Mouse (Mus musculus): Measurements from ENCODE around the gene Prss46. TPM values are rescaled to one million over a fixed set of nuclear protein-coding genes. Genes with fewer than 3 reads are reported as not detected.

The Prss46 gene
- total and polyA plus RNA-seq, 2 experiments from 2014 or later = not detected

DNA sequence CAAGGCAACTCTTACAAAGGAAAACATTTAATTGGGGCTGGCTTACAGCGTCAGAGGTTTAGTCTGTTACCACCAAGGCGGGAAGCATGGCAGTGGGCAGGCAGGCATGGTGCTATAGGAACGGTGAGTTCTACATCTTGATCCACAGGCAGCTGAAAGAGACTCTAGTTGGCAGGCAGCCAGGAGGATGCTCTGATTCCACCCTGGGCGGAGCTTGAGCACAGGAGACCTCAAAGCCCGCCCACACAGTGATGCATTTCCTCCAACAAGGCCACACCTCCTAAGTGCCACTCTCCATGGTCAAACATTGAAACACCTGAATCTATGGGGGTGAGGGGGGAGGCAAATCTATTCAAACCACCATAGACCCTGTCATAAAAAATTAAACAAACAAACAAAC lies 11.3 kb upstream of the Prss46 start:
- 65% methylated on average over 5 of the region's 5 CpGs for WGBS

DNA sequence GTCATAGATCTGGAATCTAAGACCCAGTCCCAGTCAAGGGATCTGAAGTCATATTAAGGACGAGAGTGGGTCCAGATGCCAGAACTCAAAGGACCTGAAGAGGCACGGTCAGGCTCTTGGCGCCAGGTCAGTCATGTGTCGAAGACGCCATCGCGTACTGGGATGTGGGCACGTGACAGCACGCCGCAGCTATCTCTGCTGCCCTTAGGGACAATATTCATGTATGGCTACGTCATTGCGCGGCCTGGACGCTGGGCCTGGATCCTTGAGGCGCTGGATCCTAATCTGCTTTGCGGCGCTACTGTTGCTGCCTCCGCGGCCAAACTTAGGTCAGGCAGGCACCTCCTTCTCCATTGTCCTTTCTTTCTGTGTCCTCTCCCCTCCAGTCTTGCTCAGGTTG lies 9.9 kb upstream of the Prss46 start, which contains the start of gene Prss45:
Gene Prss45 (plus strand): TSS at position 178 of the 400 bp plus-strand sequence.
- H3K27ac ChIP-seq (ENCODE audit: low read depth) = no peak within 1 kb of the TSS
- no peak for ATAC-seq (ENCODE audit: insufficient read depth, low read depth)

More for the DNA sequence above, 11.3 kb upstream of the Prss46 start:
- Histone ChIP-seq H3K9me3 (replicated peaks; ENCODE audit: control insufficient read depth, low read length) (no peaks in the 10 kb centered on the region), H3K36me3 (replicated peaks; ENCODE audit: control insufficient read depth, insufficient read depth, low read length) (no peaks in the 10 kb centered on the region), H3K9ac (replicated peaks; ENCODE audit: low read depth, low read length) (no peak overlapping the region), H3K4me1 (ENCODE audit: control insufficient read depth, insufficient read depth) (no peaks in the 10 kb centered on the region), H3K4me2 (ENCODE audit: low read depth, low read length) (no peak overlapping the region), H3K27me3 (ENCODE audit: control insufficient read depth, insufficient read depth, low read length) (no peaks in the 10 kb centered on the region), H3K4me3 (ENCODE audit: low read depth, low read length) (no peak overlapping the region), H3K27ac (ENCODE audit: low read depth) (no peak overlapping the region)
- ATAC-seq (ENCODE audit: insufficient read depth, low read depth) (no peak), DNase-seq (ENCODE audit: low spot score) (no peak)
- TF ChIP-seq CTCF (IDR thresholded peaks at IDR 0.05; ENCODE audit: low read depth) (no peak), EP300 (IDR thresholded peaks at IDR 0.05; ENCODE audit: low read depth) (no peak)

DNA sequence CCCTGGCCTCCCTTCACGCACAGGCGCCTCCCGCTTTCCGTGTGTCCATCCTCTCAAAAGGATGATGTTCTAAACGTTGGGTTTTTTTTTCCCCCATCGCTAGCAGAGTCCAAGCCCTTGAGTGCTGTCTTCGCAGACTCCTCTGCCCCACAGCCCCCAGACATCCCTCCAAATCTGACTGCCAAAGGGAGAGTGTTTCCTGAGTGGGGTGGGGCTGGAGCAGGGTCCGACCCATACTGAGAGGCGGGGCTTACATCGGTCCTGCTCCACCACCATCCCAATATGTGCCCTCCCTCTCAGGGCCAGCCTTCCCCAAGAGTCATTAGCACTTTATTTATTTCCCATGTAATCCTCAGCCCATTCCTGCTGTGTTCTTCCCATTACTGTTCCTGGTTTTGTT lies 9.3 kb upstream of the Prss46 start:
- Histone ChIP-seq H3K4me2 (ENCODE audit: low read depth, low read length) (no peak overlapping the region), H3K9ac (replicated peaks; ENCODE audit: low read depth, low read length) (no peak overlapping the region), H3K27ac (ENCODE audit: low read depth) (no peak overlapping the region), H3K4me1 (ENCODE audit: control insufficient read depth, insufficient read depth) (no peaks in the 10 kb centered on the region), H3K27me3 (ENCODE audit: control insufficient read depth, insufficient read depth, low read length) (no peaks in the 10 kb centered on the region), H3K9me3 (replicated peaks; ENCODE audit: control insufficient read depth, low read length) (no peaks in the 10 kb centered on the region), H3K36me3 (replicated peaks; ENCODE audit: control insufficient read depth, insufficient read depth, low read length) (no peaks in the 10 kb centered on the region), H3K4me3 (ENCODE audit: low read depth, low read length) (no peak overlapping the region)
- 28% methylated on average over 10 of the region's 10 CpGs for WGBS
- ATAC-seq (ENCODE audit: insufficient read depth, low read depth) = no peak
- TF ChIP-seq EP300 (IDR thresholded peaks at IDR 0.05; ENCODE audit: low read depth) = no peak
- TF ChIP-seq CTCF (IDR thresholded peaks at IDR 0.05; ENCODE audit: low read depth) = no peak
- no peak for DNase-seq (ENCODE audit: low spot score)

More for the DNA sequence above, 9.9 kb upstream of the Prss46 start, which contains the start of gene Prss45:
- 69% methylated on average over 19 of the region's 19 CpGs for WGBS
- no peaks in the 10 kb centered on the region for H3K36me3 ChIP-seq (replicated peaks; ENCODE audit: control insufficient read depth, insufficient read depth, low read length)
- TF ChIP-seq CTCF (IDR thresholded peaks at IDR 0.05; ENCODE audit: low read depth) = no peak
- TF ChIP-seq EP300 (IDR thresholded peaks at IDR 0.05; ENCODE audit: low read depth) = no peak
- no peaks in the 10 kb centered on the region for H3K9me3 ChIP-seq (replicated peaks; ENCODE audit: control insufficient read depth, low read length)
- H3K9ac ChIP-seq (replicated peaks; ENCODE audit: low read depth, low read length) = no peak within 1 kb of the TSS
- H3K27me3 ChIP-seq (ENCODE audit: control insufficient read depth, insufficient read depth, low read length) = no peaks in the 10 kb centered on the region
- no peak for DNase-seq (ENCODE audit: low spot score)
- no peak within 1 kb of the TSS for H3K4me3 ChIP-seq (ENCODE audit: low read depth, low read length)
- H3K4me2 ChIP-seq (ENCODE audit: low read depth, low read length) = no peak within 1 kb of the TSS
- H3K4me1 ChIP-seq (ENCODE audit: control insufficient read depth, insufficient read depth) = no peaks in the 10 kb centered on the region

DNA sequence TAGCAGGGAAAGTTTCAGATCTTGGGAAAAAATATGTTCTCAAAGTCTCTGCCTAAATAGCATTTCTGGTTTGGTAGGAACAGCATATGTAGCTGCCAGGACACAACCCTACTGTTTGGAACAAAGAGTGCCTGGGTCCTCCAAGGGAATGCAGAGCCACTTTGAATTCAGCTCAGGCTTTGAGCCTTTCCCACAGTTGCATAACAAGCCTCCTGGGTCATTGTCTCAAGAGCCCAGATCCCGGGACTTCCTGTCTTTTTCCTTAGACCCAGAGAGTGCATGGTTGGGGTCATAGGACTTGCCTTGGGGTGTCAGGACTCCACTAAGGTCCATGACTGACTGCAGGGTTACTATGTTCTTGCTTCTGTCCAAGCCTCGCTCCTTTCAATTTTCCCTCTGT lies 8.2 kb upstream of the Prss46 start:
- ATAC-seq (ENCODE audit: insufficient read depth, low read depth) (no peak), DNase-seq (ENCODE audit: low spot score) (no peak)
- H3K9me3 ChIP-seq (replicated peaks; ENCODE audit: control insufficient read depth, low read length) = no peaks in the 10 kb centered on the region
- H3K9ac ChIP-seq (replicated peaks; ENCODE audit: low read depth, low read length) = no peak overlapping the region
- TF ChIP-seq EP300 (IDR thresholded peaks at IDR 0.05; ENCODE audit: low read depth) = no peak
- no peak for TF ChIP-seq CTCF (IDR thresholded peaks at IDR 0.05; ENCODE audit: low read depth)
- no peaks in the 10 kb centered on the region for H3K27me3 ChIP-seq (ENCODE audit: control insufficient read depth, insufficient read depth, low read length)
- no peak overlapping the region for H3K4me2 ChIP-seq (ENCODE audit: low read depth, low read length)
- WGBS = 51% methylated on average over 2 of the region's 2 CpGs
- H3K27ac ChIP-seq (ENCODE audit: low read depth) = no peak overlapping the region
- no peaks in the 10 kb centered on the region for H3K4me1 ChIP-seq (ENCODE audit: control insufficient read depth, insufficient read depth)
- no peaks in the 10 kb centered on the region for H3K36me3 ChIP-seq (replicated peaks; ENCODE audit: control insufficient read depth, insufficient read depth, low read length)
- no peak overlapping the region for H3K4me3 ChIP-seq (ENCODE audit: low read depth, low read length)

DNA sequence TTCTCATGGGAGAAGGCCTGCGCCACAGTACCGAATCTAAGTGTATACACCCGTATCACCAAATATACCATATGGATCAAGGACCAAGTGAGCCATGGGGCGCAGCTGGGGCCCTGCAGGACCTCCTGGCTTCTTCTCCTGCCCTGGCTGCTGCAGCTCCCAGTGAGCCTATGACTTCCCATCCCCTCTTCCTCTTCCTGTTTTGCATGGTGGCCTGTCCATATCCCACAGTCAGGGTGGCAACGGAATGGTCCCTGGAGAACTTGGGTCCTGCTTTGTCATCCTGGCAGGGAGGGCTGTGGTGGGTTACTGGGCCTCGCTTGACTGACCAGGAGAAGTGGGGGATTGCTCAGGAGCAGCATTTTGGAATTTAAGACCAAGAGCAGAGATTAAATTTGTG lies 3.4 kb upstream of the Prss46 start:
- no peak overlapping the region for H3K27ac ChIP-seq (ENCODE audit: low read depth)
- no peak overlapping the region for H3K9ac ChIP-seq (replicated peaks; ENCODE audit: low read depth, low read length)
- ATAC-seq (ENCODE audit: insufficient read depth, low read depth) = no peak
- no peak overlapping the region for H3K4me3 ChIP-seq (ENCODE audit: low read depth, low read length)
- H3K36me3 ChIP-seq (replicated peaks; ENCODE audit: control insufficient read depth, insufficient read depth, low read length) = no peaks in the 10 kb centered on the region
- H3K27me3 ChIP-seq (ENCODE audit: control insufficient read depth, insufficient read depth, low read length) = no peaks in the 10 kb centered on the region
- H3K9me3 ChIP-seq (replicated peaks; ENCODE audit: control insufficient read depth, low read length) = no peaks in the 10 kb centered on the region
- WGBS = 83% methylated on average over 6 of the region's 6 CpGs
- DNase-seq (ENCODE audit: low spot score) = no peak
- no peak overlapping the region for H3K4me2 ChIP-seq (ENCODE audit: low read depth, low read length)
- TF ChIP-seq EP300 (IDR thresholded peaks at IDR 0.05; ENCODE audit: low read depth) (no peak), CTCF (IDR thresholded peaks at IDR 0.05; ENCODE audit: low read depth) (no peak)
- no peaks in the 10 kb centered on the region for H3K4me1 ChIP-seq (ENCODE audit: control insufficient read depth, insufficient read depth)

DNA sequence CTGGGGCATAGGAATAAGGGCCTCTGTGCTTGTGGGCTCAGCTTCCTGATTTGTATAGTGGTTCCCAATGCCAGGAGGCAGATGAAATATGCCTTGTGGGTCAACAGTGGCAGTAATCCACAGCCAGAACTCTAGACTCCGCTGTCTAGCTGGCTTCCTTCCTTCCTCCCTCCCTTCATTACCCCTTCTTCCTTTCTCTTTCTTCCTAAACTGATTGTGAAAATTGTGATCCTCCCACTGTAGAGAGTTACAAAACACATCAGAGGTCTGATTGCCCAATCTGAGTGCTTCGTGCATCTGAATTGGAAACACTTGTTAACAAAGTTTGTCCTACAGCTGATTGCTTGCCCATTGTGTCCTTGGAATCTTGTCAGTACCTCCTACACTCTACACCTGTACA lies 2.9 kb upstream of the Prss46 start:
- Histone ChIP-seq H3K27me3 (ENCODE audit: control insufficient read depth, insufficient read depth, low read length) (no peaks in the 10 kb centered on the region), H3K4me3 (ENCODE audit: low read depth, low read length) (no peak overlapping the region), H3K9me3 (replicated peaks; ENCODE audit: control insufficient read depth, low read length) (no peaks in the 10 kb centered on the region), H3K27ac (ENCODE audit: low read depth) (no peak overlapping the region), H3K4me2 (ENCODE audit: low read depth, low read length) (no peak overlapping the region), H3K4me1 (ENCODE audit: control insufficient read depth, insufficient read depth) (no peaks in the 10 kb centered on the region), H3K9ac (replicated peaks; ENCODE audit: low read depth, low read length) (no peak overlapping the region), H3K36me3 (replicated peaks; ENCODE audit: control insufficient read depth, insufficient read depth, low read length) (no peaks in the 10 kb centered on the region)
- DNase-seq (ENCODE audit: low spot score) (no peak), ATAC-seq (ENCODE audit: insufficient read depth, low read depth) (no peak)
- 61% methylated on average over 2 of the region's 2 CpGs for WGBS
- TF ChIP-seq EP300 (IDR thresholded peaks at IDR 0.05; ENCODE audit: low read depth) = no peak
- no peak for TF ChIP-seq CTCF (IDR thresholded peaks at IDR 0.05; ENCODE audit: low read depth)
